Mouse (Mus musculus) heart, adult 2 months (tissue): ENCODE results near the gene Pde6d. TPM values are rescaled to one million over a fixed set of nuclear protein-coding genes. Genes with fewer than 3 reads are reported as not detected.

Source experiments
- DNase-seq, 2 experiments: peaks; one replicate each; pipeline ENCODE4 v3.0.0; 2021
- H3K27ac ChIP-seq: fragments of 200-600 bp; 2 replicates; pipeline ENCODE4 v1.8.1; 2022
- H3K27me3 ChIP-seq: fragments of 200-500 bp; 2 replicates; pipeline ENCODE4 v1.6.1; 2012; ENCODE audit warnings: mild to moderate bottlenecking, low read length, inconsistent platforms, mixed read lengths; ENCODE audit not compliant: control insufficient read depth, insufficient read depth
- H3K36me3 ChIP-seq: fragments of 200-500 bp; 2 replicates; pipeline ENCODE4 v1.6.1; 2012; ENCODE audit warnings: low read length, inconsistent platforms; ENCODE audit not compliant: control insufficient read depth, insufficient read depth
- H3K4me1 ChIP-seq: fragments of 200-500 bp; 2 replicates; pipeline ENCODE4 v1.6.1; 2011; ENCODE audit warnings: low read length; ENCODE audit not compliant: control insufficient read depth, insufficient read depth
- H3K4me3 ChIP-seq: fragments of 200-600 bp; 2 replicates; pipeline ENCODE4 v1.8.1; 2022
- H3K79me2 ChIP-seq: fragments of 200-500 bp; replicated peaks from 2 replicates; pipeline ENCODE4 v1.6.1; 2012; ENCODE audit warnings: mild to moderate bottlenecking, inconsistent platforms, low read length, moderate library complexity, mixed read lengths; ENCODE audit not compliant: control insufficient read depth, insufficient read depth
- H3K9ac ChIP-seq: fragments of 200-500 bp; 2 replicates; pipeline ENCODE4 v1.6.1; 2012; ENCODE audit warnings: low read depth, mild to moderate bottlenecking, control low read depth, inconsistent platforms, low read length, mixed read lengths
- CTCF ChIP-seq: fragments of 200-600 bp; IDR thresholded peaks from 2 replicates; pipeline ENCODE4 v1.8.1; 2022; ENCODE audit warnings: antibody characterized with exemption, mild to moderate bottlenecking, moderate library complexity
- EP300 ChIP-seq: fragments of 200-500 bp; IDR thresholded peaks from 2 replicates; pipeline ENCODE4 v1.6.1; 2011; ENCODE audit warnings: low read depth, low read length, control low read depth; ENCODE audit not compliant: insufficient read depth
- POLR2A ChIP-seq: fragments of 200-500 bp; IDR thresholded peaks from 2 replicates; pipeline ENCODE4 v1.6.1; 2011; ENCODE audit warnings: mild to moderate bottlenecking, low read depth, low read length, control low read depth; ENCODE audit not compliant: insufficient read depth
- WGBS: fragments of 180-500 bp; shearing (Covaris S2); methylation state at CpG from one replicate; pipeline ENCODE4 v1.1.7; 2018; 5-methylcytosine and 5-hydroxymethylcytosine counted together
- intact Hi-C: fragments of 180-260 bp; cut with DNase I; formaldehyde crosslinking; loops from one replicate; pipeline ENCODE4 v1.15.1; 2025
- polyA plus RNA-seq: library from polyadenylated mRNA; depleted of rRNA; stranded (reverse); fragments of >200 nt; gene quantifications from 2 replicates; pipeline ENCODE4 v1.2.3, GENCODE M21; 2012
- total RNA-seq, 2 experiments: library from RNA; stranded (reverse); gene quantifications; 2 replicates each; pipeline ENCODE4 v1.2.3; 2021

The Pde6d gene
- total and polyA plus RNA-seq, 3 experiments, result 27.9 to 47.6 (median 40.4) TPM

DNA sequence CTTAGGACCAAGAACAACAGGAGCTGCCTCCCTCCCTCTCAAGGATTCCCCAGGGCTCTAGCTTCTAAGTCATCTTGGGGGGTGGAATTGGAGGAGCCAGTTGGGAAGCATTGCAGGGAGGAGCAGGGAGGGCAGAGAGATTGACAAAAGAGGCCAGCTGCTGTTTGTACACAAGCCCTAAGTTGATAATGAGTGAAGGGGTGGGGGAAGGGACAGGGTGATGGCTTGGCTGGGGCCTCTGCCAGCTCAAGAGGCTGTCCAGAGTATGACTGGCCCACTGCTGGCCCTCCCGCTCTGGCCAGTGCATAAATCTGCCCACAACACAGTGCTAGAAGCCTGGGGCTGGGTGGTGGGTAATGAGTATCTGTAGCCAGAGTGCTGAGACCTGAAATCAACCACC, 77.0 kb downstream of the Pde6d start:
- Histone ChIP-seq H3K27me3 (no peaks in the 10 kb centered on the region), H3K4me3 (no peak overlapping the region), H3K36me3 (no peaks in the 10 kb centered on the region), H3K4me1 (peaks cover 18% of the 10 kb centered on the region), H3K27ac (peak overlapping the region; percentile 97), H3K79me2 (no peaks in the 10 kb centered on the region), H3K9ac (no peak overlapping the region)
- 63% methylated on average over 1 of the region's 1 CpGs for WGBS
- peak; percentile 65 to 66 for DNase-seq
- 0 out of 2 replicates have a peak, but pooled peaks have one; percentile 49 for TF ChIP-seq EP300
- TF ChIP-seq POLR2A, result no peak
- intact Hi-C loops, result loop anchor here (5.0 kb wide), 1 partner anchor 143 kb away; no protein-coding TSS in a partner anchor

DNA sequence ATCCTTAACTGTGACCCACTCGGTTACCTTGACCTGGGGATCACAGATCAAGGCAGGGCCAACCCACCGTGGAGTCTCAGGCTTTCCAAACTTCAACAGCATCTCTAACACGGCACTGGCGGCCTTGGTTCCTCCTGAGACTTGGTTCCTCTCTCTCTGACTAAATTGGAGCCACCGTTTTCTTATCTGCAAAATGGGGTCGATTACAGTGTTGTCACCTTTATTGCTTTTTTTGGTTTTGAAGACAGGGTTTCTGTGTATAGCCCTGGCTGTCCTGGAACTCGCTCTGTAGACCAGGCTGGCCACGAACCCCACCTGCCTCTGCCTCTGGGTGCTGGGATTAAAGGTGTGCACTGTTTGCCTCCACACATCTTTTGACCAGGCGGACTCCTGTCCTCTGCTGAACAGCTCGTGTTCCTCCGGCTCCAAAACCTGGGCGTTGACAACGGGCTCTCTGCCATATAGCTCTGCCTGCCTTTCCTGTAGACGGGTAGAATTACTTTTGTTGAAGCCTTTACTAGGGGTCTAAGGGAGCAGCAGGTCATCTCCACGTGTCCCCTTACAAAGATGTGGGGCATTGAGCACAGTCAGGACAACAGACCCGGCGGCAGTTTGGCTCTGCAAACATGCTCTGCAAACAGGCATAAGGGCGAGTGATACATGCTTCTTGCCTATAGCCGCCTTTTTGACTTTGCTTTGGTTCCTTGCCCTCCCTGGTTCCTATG, 77.6 kb downstream of the Pde6d start:
- Histone ChIP-seq H3K79me2 (no peaks in the 10 kb centered on the region), H3K4me3 (peak overlapping the region; percentile 56), H3K36me3 (no peaks in the 10 kb centered on the region), H3K9ac (peak overlapping the region; percentile 76), H3K4me1 (peaks cover 20% of the 10 kb centered on the region), H3K27me3 (no peaks in the 10 kb centered on the region), H3K27ac (peak overlapping the region; percentile 97)
- peak; percentile 56 to 57 for DNase-seq
- 18% methylated on average over 19 of the region's 19 CpGs for WGBS
- intact Hi-C loops, result loop anchor here (5.0 kb wide), 1 partner anchor 143 kb away; no protein-coding TSS in a partner anchor
- TF ChIP-seq POLR2A (no peak), EP300 (no peak), CTCF (no peak)

DNA sequence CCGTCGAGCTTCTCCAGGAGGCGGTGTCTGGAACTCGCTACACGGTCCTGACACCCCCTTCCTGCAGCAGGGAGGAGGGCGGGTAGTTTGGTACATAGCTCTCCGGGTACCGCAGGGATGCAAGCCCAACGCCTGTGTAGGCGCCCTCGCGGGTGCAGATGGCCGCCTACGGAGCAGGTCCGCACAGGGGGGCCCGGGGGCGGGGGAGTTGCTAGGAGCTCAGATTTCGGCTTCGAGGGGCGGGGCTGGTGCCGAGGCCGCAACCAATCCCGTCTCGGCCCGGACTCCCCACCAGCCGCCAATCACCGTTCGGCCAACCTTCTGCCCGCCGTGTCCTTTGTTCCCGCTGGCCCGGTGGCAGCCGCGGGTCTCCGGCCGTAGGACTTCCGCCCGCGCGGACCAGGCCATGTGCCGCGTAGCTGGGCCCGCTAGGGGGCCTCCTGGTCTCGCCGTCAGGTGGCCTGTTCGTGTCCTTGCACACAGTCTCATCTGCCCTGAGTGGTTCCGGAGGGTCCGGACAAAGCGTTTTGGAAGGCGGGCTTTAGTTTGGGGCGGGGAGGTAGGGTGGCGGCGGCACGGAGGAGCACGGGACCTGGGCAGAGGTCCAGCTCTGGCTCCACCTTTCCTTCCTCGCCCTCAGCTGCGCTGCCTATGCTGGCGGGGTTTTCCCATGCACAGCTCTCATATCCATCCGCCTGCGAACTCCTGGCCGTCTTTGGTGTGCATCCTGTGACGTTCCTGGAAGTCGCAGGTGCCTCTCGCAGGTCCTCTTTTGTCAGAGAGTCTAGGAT, 78.3 kb downstream of the Pde6d start:
- Histone ChIP-seq H3K4me3 (peak overlapping the region; percentile 56), H3K9ac (peak overlapping the region; percentile 76), H3K4me1 (peaks cover 17% of the 10 kb centered on the region), H3K36me3 (no peaks in the 10 kb centered on the region), H3K27ac (peak overlapping the region; percentile 97), H3K27me3 (no peaks in the 10 kb centered on the region), H3K79me2 (no peaks in the 10 kb centered on the region)
- WGBS, result 1% methylated on average over 64 of the region's 64 CpGs
- DNase-seq, result peak; percentile 94 to 98
- intact Hi-C loops, result no loop called here
- 0 out of 2 replicates have a peak, but pooled peaks have one; percentile 68 for TF ChIP-seq EP300
- TF ChIP-seq POLR2A, result peak; percentile 80
- peak; percentile 87 for TF ChIP-seq CTCF

DNA sequence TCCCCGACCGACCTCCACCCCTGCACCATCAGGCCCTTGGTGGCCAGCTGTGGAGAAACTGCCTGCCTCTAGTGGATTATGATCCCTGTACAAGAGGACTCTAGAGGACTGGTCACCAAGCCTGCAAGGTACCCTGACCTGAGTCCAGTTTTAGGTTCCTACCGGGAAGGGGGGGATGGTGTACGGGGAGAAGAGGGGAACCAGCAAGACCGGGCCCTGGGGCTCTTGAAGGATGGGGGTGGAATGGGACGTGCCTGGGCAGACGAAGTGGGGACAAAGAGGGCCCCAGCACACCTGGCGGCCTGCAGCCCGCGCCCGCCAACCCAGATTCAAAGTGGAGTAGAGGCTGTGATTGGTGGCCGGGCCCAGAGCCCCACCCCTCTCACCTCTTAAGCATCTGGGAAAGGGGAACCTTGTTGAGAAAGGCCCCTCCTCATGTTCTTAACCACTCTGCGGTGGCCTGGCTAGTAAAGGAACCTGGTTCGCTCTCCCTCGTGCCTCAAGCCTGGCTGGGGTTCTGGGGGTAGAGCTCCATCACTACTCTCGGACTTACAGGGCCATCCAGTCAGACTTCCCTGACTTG, 79.2 kb downstream of the Pde6d start:
- DNase-seq, result no peak
- intact Hi-C loops, result no loop called here
- H3K79me2 ChIP-seq, result no peaks in the 10 kb centered on the region
- peak overlapping the region; percentile 97 for H3K27ac ChIP-seq
- peak overlapping the region; percentile 56 for H3K4me3 ChIP-seq
- H3K9ac ChIP-seq, result peak overlapping the region; percentile 76
- TF ChIP-seq CTCF (no peak), EP300 (no peak), POLR2A (no peak)
- H3K36me3 ChIP-seq, result no peaks in the 10 kb centered on the region
- no peaks in the 10 kb centered on the region for H3K27me3 ChIP-seq
- 59% methylated on average over 16 of the region's 16 CpGs for WGBS
- peaks cover 17% of the 10 kb centered on the region for H3K4me1 ChIP-seq

DNA sequence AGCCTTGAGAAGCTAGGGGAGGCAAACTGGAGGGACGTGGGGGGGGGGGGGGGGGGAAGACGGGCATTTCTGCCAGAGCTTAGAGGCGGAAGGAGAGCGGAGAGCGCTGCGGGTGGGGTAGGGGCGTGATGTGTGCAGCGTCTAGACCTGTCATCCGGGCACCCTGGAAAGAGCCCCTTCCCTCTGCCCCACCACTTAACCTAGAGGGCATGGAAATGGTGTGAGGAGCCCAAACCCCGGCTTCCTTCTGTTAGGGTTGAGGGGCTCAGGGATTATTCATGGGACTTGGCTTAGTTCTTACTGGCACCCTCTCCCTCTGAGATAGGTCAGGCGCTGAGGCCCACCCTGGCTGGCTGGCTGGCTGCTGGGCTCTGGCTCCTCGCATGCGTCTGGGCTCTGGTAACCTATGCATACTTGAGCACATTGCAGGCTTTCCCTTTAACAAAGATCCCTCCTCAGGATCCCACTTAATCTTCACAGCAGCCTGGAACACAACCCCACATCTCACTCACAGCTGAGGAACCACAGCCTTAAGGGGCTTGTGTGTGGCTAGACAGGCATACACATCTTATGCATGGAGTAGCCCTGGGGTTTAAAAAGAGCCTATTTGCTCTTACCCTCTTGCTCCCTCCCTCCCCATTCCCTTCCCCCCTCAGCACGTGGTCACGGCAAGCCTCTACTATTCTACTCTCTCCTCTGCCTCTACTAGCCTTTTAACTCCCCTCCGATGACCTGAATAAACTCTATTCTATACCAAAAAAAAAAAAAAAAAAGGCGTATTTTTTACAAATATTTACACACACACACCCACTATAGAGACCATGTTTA, 80.0 kb downstream of the Pde6d start:
- Histone ChIP-seq H3K4me3 (no peak overlapping the region), H3K36me3 (no peaks in the 10 kb centered on the region), H3K27ac (no peak overlapping the region), H3K27me3 (no peaks in the 10 kb centered on the region), H3K9ac (no peak overlapping the region), H3K79me2 (no peaks in the 10 kb centered on the region), H3K4me1 (peaks cover 23% of the 10 kb centered on the region)
- DNase-seq, result no peak
- 54% methylated on average over 17 of the region's 17 CpGs for WGBS
- intact Hi-C loops, result no loop called here
- TF ChIP-seq EP300 (no peak), CTCF (no peak), POLR2A (no peak)
